Mouse (Mus musculus) kidney, embryonic 14.5 days (tissue): ENCODE measurements around the gene Rdh16f2. TPM values are rescaled to one million over a fixed set of nuclear protein-coding genes. Genes with fewer than 3 reads are reported as not detected.
"Not testable (repeated sequence)": the region's sequence is repeated elsewhere in the genome, so short reads cannot be mapped to it uniquely, and the experiment has no call there.

Experiments used
- ATAC-seq: fragments of 200-750 bp; cut with Nextera tagmentation; 2 replicates; pipeline ENCODE4 v1.8.0; 2017; ENCODE audit warnings: moderate number of reproducible peaks, mild to moderate bottlenecking, moderate TSS enrichment, moderate library complexity; ENCODE audit not compliant: low FRiP score, low TSS enrichment
- H3K27ac ChIP-seq: fragments of 300-500 bp; sonication (generic); 2 replicates; pipeline ENCODE4 v1.5.1; 2014; ENCODE audit warnings: low read depth, mild to moderate bottlenecking, low read length, moderate library complexity, mixed read lengths
- H3K27me3 ChIP-seq: fragments of 300-500 bp; sonication (generic); 2 replicates; pipeline ENCODE4 v1.6.1; 2014; ENCODE audit warnings: mild to moderate bottlenecking, low read length; ENCODE audit not compliant: control insufficient read depth, insufficient read depth
- H3K36me3 ChIP-seq: fragments of 300-500 bp; sonication (generic); 2 replicates; pipeline ENCODE4 v1.6.1; 2014; ENCODE audit warnings: low read length, mixed read lengths; ENCODE audit not compliant: control insufficient read depth, insufficient read depth
- H3K4me1 ChIP-seq: fragments of 300-500 bp; sonication (generic); 2 replicates; pipeline ENCODE4 v1.6.1; 2014; ENCODE audit warnings: low read length, mixed read lengths; ENCODE audit not compliant: control insufficient read depth, insufficient read depth
- H3K4me2 ChIP-seq: fragments of 300-500 bp; sonication (generic); replicated peaks from 2 replicates; pipeline ENCODE4 v1.6.1; 2014; ENCODE audit warnings: low read depth, mild to moderate bottlenecking, low read length
- H3K4me3 ChIP-seq: fragments of 300-500 bp; sonication (generic); 2 replicates; pipeline ENCODE4 v1.5.1; 2014; ENCODE audit warnings: mild to moderate bottlenecking, low read length
- H3K9ac ChIP-seq: fragments of 300-500 bp; sonication (generic); 2 replicates; pipeline ENCODE4 v1.6.1; 2014; ENCODE audit warnings: low read depth, mild to moderate bottlenecking, low read length, moderate library complexity
- H3K9me3 ChIP-seq: fragments of 300-500 bp; sonication (generic); 2 replicates; pipeline ENCODE4 v1.6.1; 2016; ENCODE audit warnings: low read length; ENCODE audit not compliant: control insufficient read depth
- WGBS: fragments of 180-500 bp; shearing (Covaris S2); extraction: QIAGEN DNeasy Blood & Tissue Kit; methylation state at CpG from one replicate; pipeline ENCODE4 v1.1.7; 2014; 5-methylcytosine and 5-hydroxymethylcytosine counted together
- polyA plus RNA-seq: library from polyadenylated mRNA; unstranded; fragments of >200 nt; fragmentation: Nextera tagmentation; extraction: Ambion mirVana; gene quantifications from 2 replicates; pipeline ENCODE4 v1.2.1, GENCODE M21; 2014

Rdh16f2 gene
- polyA plus RNA-seq, 1 experiment from 2014 or later, result not detected

DNA sequence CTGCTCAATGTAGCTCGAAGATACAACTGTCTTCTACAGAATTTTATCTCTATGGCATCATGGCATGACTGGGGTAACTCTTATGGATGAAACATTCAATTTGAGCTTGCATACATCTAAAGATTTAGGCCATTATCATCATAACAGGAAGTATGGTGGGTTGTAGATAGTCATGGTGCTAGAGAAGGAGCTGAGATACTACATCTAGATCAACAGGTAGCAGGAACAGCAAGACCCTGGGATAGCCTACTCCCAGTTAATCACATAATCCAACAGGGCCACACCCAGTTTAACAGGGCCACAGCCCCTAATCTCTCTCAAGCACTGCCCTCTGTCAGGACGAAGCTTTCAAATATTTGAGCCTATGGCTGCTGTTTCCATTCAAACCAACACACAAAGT, 25.5 kb upstream of the Rdh16f2 start:
- Histone ChIP-seq H3K9ac (no peak overlapping the region), H3K9me3 (no peaks in the 10 kb centered on the region), H3K4me3 (no peak overlapping the region), H3K27me3 (no peaks in the 10 kb centered on the region), H3K4me2 (no peak overlapping the region), H3K4me1 (no peaks in the 10 kb centered on the region), H3K27ac (no peak overlapping the region), H3K36me3 (no peaks in the 10 kb centered on the region)
- ATAC-seq, result no peak
- 86% methylated on average over 2 of the region's 2 CpGs for WGBS

DNA sequence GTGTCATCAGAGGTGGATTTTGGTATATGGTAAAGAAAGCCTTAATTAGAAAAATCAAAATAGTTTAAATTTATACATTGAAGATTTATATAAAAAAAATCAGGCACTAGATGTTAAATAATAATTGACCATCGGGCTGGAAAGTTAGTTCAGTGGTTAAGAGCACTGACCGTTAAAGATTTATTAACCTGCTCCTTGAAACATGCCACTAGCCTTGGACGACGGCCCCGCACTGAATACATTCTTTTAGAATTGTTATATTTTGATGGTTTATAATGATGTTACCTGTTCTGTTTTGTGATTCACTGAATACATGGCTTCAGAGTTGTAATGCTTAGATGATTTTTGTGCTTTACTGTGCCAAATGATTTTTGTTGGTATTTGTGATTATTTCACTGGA, 20.3 kb upstream of the Rdh16f2 start:
- ATAC-seq, H3K4me1 ChIP-seq, H3K4me2 ChIP-seq, H3K9ac ChIP-seq, H3K36me3 ChIP-seq, H3K27me3 ChIP-seq, H3K4me3 ChIP-seq, H3K9me3 ChIP-seq, H3K27ac ChIP-seq: not testable (repeated sequence)
- 71% methylated on average over 5 of the region's 5 CpGs for WGBS

DNA sequence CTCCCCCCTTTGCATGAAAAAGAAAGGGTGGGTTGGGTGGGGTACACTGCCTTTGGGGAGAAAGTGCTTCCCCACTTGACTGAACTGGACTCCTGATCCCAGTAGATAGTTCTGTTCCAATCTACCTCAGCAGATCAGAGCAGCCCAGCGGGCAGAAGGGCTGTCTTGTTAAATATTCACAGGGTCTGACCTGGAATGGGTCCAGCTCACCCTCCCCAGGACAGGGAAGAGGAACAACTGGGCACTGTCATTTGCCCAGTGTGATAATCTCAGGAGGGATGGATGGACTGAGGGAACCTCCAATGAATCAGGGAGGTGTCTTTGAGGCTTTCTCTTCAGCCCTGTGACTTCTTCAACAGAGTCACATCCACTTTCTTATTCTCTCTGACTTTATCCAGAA, 18.2 kb upstream of the Rdh16f2 start:
- Histone ChIP-seq H3K36me3 (no peaks in the 10 kb centered on the region), H3K9ac (no peak overlapping the region), H3K27me3 (no peaks in the 10 kb centered on the region), H3K4me3 (no peak overlapping the region), H3K27ac (no peak overlapping the region), H3K4me2 (no peak overlapping the region), H3K4me1 (no peaks in the 10 kb centered on the region), H3K9me3 (no peaks in the 10 kb centered on the region)
- WGBS, result 62% methylated on average over 1 of the region's 1 CpGs
- no peak for ATAC-seq

DNA sequence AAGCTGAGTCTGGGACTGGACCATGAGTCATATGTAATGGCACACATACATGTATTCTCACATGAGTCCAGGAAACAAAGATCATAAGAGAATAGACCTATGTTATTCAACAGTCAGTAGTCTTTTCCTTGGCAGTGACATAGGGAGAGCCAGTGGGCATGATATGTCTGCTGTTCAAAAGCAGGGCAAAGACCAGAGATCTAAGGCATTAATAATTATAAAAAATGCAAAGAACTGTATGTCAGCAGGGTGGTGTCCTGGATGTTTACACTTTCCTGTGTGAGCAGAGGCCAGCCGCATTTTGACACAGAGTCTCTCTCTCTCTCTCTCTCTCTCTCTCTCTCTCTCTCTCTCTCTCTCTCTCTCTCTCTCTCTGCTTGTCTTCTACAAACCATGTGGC, 16.6 kb upstream of the Rdh16f2 start, which contains the start of gene Rdh19:
Gene Rdh19, plus strand, starts transcription at position 301 of the 400 bp plus-strand sequence.
- Histone ChIP-seq H3K27me3 (no peaks in the 10 kb centered on the region), H3K4me1 (no peaks in the 10 kb centered on the region), H3K9ac (no peak within 1 kb of the TSS), H3K36me3 (no peaks in the 10 kb centered on the region), H3K4me3 (no peak within 1 kb of the TSS), H3K27ac (no peak within 1 kb of the TSS), H3K4me2 (no peak within 1 kb of the TSS), H3K9me3 (no peaks in the 10 kb centered on the region)
- WGBS, result 71% methylated on average over 1 of the region's 1 CpGs
- ATAC-seq, result no peak

DNA sequence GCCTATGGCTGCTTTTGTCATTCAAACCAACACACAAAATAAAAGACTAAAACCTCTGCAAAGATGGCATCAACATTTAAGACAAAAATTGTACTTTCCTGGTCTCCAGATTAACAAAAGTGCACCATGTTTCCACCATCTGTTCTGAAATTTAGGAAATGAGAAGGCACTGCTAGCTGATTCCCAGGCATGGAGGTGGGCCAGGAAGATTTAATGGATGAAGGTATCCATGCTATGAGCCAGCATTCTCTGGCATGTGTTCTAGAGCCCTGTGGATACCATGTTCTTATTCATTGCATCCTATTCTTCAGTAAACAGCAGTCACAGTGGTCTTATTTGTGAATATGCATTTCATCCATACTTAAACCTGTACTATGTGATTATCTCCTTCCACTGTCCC, 9.9 kb upstream of the Rdh16f2 start:
- no peaks in the 10 kb centered on the region for H3K36me3 ChIP-seq
- H3K27ac ChIP-seq, result no peak overlapping the region
- ATAC-seq, result no peak
- H3K4me1 ChIP-seq, result no peaks in the 10 kb centered on the region
- no peak overlapping the region for H3K4me3 ChIP-seq
- no peaks in the 10 kb centered on the region for H3K9me3 ChIP-seq
- no peaks in the 10 kb centered on the region for H3K27me3 ChIP-seq
- no peak overlapping the region for H3K4me2 ChIP-seq
- H3K9ac ChIP-seq, result no peak overlapping the region

DNA sequence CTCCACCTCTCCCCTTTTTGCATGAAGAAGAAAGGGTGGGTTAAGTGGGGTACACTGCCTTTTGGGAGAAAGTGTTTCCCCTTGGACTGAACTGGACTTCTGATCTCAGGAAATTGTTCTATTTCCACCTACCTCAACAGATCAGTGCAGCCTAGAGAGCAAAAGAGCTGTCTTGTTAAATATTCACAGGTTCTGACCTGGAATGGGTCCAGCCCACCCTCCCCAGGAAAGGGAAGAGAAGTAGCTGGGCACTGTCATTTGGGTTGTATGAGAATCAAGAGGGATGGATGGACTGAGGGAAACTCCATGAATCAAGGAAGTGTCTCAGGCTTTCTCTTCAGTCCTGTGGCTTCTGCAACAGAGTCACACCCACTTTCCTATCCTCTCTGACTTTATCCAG, 1.3 kb upstream of the Rdh16f2 start:
- Histone ChIP-seq H3K4me2 (no peak overlapping the region), H3K4me1 (no peaks in the 10 kb centered on the region), H3K9me3 (peaks cover under 1% of the 10 kb centered on the region; the same call in 1 of the 2 replicates), H3K4me3 (no peak overlapping the region), H3K36me3 (no peaks in the 10 kb centered on the region), H3K27me3 (no peaks in the 10 kb centered on the region), H3K27ac (no peak overlapping the region), H3K9ac (no peak overlapping the region)
- ATAC-seq, result no peak

DNA sequence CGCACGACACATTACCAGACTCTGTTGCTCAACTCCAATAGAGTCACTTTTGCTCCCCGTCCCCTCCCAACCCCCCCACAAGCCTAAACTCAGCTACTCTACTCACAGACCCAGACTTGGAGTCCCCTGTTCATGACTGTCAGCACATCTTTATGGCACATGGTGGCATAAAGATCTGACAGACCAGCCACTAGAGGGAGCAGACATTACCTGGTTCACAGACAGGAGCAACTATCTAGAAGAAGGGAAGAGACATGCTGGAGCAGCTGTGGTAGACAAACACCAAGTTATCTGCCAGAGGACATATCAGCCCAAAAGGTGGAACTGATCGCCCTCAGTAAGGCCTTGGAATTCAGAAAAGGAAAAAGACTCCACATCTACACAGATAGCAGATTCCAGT, 6.2 kb downstream of the Rdh16f2 start:
- no peak for ATAC-seq
- Histone ChIP-seq H3K27me3 (no peaks in the 10 kb centered on the region), H3K4me3 (no peak overlapping the region), H3K36me3 (no peaks in the 10 kb centered on the region), H3K9me3 (peaks cover 3% of the 10 kb centered on the region; the same call in 1 of the 2 replicates), H3K4me2 (no peak overlapping the region), H3K9ac (no peak overlapping the region), H3K4me1 (no peaks in the 10 kb centered on the region), H3K27ac (no peak overlapping the region)
- WGBS, result 74% methylated on average over 4 of the region's 4 CpGs

DNA sequence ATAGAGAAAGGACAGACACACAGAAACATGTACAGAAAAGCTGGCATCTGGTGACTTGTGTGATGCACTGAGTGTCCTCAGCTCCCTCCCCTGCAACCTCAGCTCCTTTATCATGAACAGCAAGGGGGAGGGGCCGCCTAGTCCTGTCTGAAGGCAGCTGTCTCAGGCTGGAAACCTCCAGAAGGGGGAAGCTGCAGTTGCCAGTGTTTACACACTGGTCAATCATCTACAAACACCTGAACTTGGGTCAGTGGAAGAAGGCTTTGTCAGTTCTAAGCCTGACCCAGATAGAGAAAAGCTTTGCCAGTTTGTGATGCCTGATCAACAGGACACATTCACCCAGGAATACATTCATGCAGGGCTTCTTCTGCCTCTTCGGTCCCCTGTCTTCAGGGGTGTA, 11.4 kb downstream of the Rdh16f2 start:
- Histone ChIP-seq H3K9me3 (no peaks in the 10 kb centered on the region), H3K27me3 (no peaks in the 10 kb centered on the region), H3K27ac (no peak overlapping the region), H3K4me2 (no peak overlapping the region), H3K4me1 (no peaks in the 10 kb centered on the region), H3K9ac (no peak overlapping the region), H3K4me3 (no peak overlapping the region), H3K36me3 (no peaks in the 10 kb centered on the region)
- ATAC-seq, result peak; percentile 43; the same call in 1 of the 2 replicates
- 50% methylated on average over 2 of the region's 2 CpGs for WGBS

DNA sequence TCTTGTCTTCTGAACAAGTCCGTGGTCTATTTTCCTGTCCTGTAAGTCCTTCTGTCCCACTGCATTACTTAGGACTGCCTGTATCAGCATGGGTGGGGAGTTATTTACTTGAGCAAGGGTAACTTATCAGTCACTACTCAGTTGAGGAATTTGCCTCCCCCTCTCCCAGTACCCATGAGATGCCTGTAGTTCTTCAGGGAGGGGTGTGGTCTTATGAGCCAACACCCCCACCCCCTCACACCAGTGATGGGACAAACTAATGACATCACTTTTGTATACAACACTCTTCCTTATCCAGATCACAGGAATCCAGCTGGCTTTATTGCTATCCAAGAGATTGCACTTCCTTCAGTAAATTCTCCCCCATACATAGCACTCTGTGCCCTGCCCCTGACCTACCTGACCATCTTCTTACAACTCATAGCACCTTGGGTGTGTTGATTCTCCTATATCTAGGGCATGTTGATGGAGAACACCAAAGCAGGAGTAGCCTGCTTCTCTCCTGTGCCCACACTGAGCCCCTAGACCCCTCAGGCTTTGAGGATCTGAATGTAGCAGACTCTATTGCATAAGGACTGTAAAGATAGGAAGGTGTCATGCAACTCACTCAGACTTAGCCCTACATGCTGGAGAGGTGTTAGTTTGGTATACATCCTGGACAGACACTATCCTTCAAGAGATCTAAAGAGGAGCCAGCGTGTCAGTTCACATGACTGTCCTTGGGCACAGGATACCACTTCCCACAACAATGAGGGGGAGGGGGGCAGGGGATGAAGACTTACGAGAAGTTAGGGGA, 12.2 kb downstream of the Rdh16f2 start:
- Histone ChIP-seq H3K4me2 (no peak overlapping the region), H3K27ac (no peak overlapping the region), H3K4me3 (no peak overlapping the region), H3K4me1 (no peaks in the 10 kb centered on the region), H3K27me3 (no peaks in the 10 kb centered on the region), H3K9ac (no peak overlapping the region), H3K9me3 (no peaks in the 10 kb centered on the region), H3K36me3 (no peaks in the 10 kb centered on the region)
- peak; percentile 52; the same call in 1 of the 2 replicates for ATAC-seq
- 73% methylated on average over 3 of the region's 3 CpGs for WGBS
